Mouse (Mus musculus): ENCODE data around the gene H2-DMa. TPM values are rescaled to one million over a fixed set of nuclear protein-coding genes. Genes with fewer than 3 reads are reported as not detected.
A peak's percentile ranks its signal among the peaks of the same experiment; 100 is the strongest.

H2-DMa gene
- total RNA-seq, 2 experiments from 2014 or later = 11.4 to 12.7 TPM

- DNase-seq = no peak
Observed at GRCm38 (mm10) chr17:34155534-34155933, 36.2 kb downstream of the H2-DMa start.

DNA sequence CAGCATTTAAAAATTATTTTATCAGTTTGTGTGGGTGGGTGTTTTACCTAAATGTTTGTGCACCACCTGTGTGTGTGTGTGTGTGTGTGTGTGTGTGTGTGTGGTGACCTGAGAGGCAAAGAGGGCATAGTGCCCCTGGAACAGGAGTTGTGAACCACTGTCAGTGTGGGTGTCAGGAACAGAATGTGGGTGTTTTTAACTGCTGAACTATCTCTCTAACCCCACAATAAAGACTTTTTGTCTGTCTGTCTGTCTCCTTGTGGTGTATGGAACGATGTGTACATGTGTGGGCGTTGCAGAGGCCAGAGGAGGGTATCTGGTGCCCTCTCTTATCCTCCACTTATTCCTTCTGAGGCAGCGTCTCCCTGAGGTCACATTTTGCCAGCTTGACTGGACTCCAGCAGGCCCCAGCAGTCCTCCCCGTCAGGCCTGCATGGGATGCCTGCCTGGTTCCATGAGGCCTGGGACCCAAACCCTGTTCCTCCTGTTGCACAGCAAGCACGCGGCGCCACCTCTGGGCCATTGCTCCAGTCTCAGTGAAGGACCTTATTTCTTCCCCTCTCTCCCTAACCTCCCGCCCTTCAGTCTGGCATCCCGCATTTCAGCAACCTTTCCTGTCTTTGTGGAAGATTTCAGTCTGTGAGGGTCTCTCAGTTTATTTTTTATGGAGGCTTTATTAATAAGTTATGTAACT, 45.0 kb downstream of the H2-DMa start:
- DNase-seq = peak; percentile 28 to 49

DNA sequence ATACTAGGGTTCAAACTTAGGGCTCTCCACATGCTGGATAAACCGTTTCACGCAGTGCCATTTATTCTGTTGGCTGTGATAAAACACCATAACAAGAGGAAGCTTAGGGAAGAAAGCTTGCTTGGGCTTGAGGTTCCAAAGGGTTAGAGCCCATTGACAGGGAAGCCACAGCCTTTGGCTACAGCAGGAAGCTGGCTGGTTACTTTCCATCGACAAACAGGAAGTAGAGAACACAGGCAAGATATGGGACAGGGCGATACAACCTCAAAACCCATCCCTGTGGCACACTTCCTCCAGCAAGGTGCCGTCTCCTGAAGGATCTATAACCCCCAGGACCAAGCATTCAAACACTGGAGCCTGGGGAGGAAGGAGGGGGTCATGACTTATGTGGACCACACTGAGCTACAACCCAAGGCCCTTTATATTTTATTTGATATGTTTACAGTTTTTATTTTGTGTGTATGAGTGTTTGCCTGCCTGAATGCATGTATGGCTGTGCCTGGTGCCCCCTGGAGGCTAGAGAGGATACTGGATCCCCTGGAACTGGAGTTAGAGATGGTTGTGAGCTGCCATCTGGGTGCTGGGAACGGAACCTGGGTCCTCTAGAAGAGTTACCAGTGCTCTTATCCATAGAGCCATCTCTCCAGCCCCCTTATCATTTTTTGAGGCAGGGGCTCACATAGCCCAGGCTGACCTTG, 45.8 kb downstream of the H2-DMa start:
- no peak for DNase-seq

- DNase-seq = peak; percentile 34 to 56
Observed at GRCm38 (mm10) chr17:34169279-34169678, 49.9 kb downstream of the H2-DMa start.

GRCm38 (mm10) chr17:34170487-34170876, 51.1 kb downstream of the H2-DMa start:
- DNase-seq = no peak

GRCm38 (mm10) chr17:34170877-34171498, 51.6 kb downstream of the H2-DMa start:
- peak; percentile 81 to 83 for DNase-seq

DNA sequence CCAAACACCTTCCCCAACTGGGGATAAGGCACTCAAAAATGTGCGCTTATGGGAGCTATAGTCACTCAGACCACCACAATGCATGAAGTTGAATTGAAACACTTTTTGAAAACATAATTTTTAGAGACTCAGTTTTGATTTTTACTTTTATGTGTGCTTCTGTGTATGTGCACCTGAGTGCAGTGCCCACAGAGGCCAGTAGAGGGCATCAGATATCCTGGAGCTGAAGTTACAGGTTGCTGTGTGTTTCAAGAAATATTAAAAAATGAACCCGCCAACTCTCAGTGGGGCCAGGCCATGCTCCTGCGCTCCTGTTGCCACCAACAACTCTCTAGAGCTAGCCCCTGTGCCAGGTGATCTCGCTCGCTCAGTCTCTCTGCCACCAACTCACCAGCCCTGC, 53.2 kb downstream of the H2-DMa start:
- DNase-seq = no peak

- DNase-seq = no peak
Observed at GRCm38 (mm10) chr17:34174075-34174474, 54.7 kb downstream of the H2-DMa start.

DNA sequence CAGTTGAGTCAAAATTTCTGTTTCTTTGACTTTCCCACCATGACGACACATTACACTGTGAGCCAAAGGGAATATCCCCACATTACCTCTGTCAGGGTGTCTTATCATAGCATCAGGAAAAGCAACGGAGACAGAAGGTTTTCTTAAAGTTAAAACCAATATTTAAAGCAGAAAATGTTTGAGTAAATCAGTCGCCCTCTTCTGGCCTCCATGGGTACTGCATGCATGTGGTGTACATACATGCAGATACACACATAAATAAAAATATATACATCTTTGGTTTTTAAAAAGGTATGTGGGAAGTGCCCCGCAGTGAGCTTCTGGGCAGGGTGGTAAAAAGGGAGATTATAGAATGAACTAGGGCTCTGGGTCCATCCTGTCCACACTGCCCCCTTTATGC, 57.8 kb downstream of the H2-DMa start:
- no peak for DNase-seq

GRCm38 (mm10) chr17:34179019-34179418, 59.7 kb downstream of the H2-DMa start:
- DNase-seq = no peak

- DNase-seq = no peak
Observed at GRCm38 (mm10) chr17:34179913-34180859, 60.8 kb downstream of the H2-DMa start.

DNA sequence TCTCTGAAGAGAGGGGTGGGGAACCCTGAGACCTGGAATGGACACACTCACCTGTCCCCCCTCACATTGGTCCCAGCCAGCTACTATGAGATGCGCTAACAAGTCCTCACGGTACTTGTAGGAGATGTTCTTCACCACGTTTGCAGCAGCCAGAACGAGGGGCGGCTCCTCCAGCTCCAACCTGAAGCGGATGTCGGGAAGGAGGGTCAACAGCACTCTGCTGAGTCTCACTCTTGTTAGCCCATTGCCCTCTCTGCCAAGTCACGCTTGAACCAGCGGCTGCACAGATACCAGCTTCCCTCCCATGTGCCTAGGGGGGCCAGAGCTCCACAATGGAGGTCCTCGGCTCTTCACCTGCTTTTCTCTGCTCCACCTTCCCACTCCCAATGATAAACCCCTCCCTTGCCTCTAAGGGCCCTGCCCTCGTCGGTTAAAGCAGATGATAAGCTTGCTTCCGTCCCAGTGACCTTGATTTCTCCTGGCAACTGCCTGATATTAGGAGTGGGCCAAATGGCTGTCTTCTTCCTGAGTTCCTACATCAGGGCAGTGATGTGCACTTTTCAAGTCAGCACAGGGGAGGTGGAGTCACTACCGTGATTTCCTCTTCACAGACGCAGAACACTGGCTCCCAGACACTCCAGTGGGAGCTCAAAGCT, 64.4 kb downstream of the H2-DMa start:
- DNase-seq = no peak

- DNase-seq = no peak
Observed at GRCm38 (mm10) chr17:34185526-34185925, 66.2 kb downstream of the H2-DMa start.

DNA sequence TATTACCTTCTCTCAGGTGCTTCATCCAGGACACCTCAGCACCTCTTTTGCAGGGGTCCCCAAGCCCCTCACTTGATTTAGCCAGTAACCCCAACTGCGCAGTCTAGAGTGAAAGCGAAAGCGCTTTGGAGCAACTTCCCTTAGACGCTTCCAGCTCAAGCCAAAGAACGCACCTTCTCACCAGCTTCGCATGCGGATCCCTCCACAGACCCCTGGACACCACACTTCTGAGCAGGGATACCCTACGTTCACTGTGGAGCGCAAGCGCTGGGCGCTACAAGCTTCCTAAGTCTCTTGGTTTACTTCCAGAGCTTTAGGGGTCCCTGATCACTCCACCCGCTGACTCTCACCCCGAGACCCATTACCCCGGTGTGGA, 67.5 kb downstream of the H2-DMa start:
- no peak for DNase-seq

- peak; percentile 100 for DNase-seq
Observed at GRCm38 (mm10) chr17:34187261-34187916, 68.0 kb downstream of the H2-DMa start, which contains the start of the genes Tap1 and Psmb9. Tap1 (plus strand) TSS chr17:34187553. Psmb9 (minus strand) TSS chr17:34187764.

DNA sequence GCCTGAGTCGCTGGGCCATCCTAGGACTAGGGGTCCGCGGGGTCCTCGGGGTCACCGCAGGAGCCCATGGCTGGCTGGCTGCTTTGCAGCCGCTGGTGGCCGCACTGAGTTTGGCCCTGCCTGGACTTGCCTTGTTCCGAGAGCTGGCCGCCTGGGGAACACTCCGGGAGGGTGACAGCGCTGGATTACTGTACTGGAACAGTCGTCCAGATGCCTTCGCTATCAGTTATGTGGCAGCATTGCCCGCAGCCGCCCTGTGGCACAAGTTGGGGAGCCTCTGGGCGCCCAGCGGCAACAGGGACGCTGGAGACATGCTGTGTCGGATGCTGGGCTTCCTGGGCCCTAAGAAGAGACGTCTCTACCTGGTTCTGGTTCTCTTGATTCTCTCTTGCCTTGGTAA, 68.7 kb downstream of the H2-DMa start:
- peak; percentile 62 to 64 for DNase-seq

Other genes with a start within 250 kb of the H2-DMa start
- not detected for gene Gm7029, start 245.7 kb upstream of the H2-DMa start, total RNA-seq (2021)
- gene Kifc1, start 228.9 kb upstream of the H2-DMa start, total RNA-seq (2021) = 1 to 10 TPM; 3.3 to 4.4 TPM
- not detected for gene Platr17, start 214.4 kb upstream of the H2-DMa start, total RNA-seq (2021)
- gene Daxx, start 210.1 kb upstream of the H2-DMa start, total RNA-seq (2021) = 10 to 100 TPM; 29.2 to 30.2 TPM
- gene Tapbp, start 203.6 kb upstream of the H2-DMa start, total RNA-seq (2021) = 100 to 1,000 TPM; 178 to 181 TPM
- gene Zbtb22, start 203.6 kb upstream of the H2-DMa start, total RNA-seq (2021) = 10 to 100 TPM; 26.5 to 36.1 TPM
- 10 to 100 TPM; 37.0 to 45.9 TPM for gene Rgl2, start 190.0 kb upstream of the H2-DMa start, total RNA-seq (2021)
- gene Pfdn6, start 179.2 kb upstream of the H2-DMa start, total RNA-seq (2021) = 10 to 100 TPM; 89.2 to 90.6 TPM
- 10 to 100 TPM; 34.4 to 34.9 TPM for gene Wdr46, start 178.9 kb upstream of the H2-DMa start, total RNA-seq (2021)
- 1 to 10 TPM; 4.0 to 6.6 TPM for gene B3galt4, start 168.1 kb upstream of the H2-DMa start, total RNA-seq (2021)
- gene Vps52, start 163.7 kb upstream of the H2-DMa start, total RNA-seq (2021) = 10 to 100 TPM; 53.4 to 59.9 TPM
- gene Rps18, start 163.5 kb upstream of the H2-DMa start, total RNA-seq (2021) = 100 to 1,000 TPM; 791 to 792 TPM
- gene H2-K1, start 119.2 kb upstream of the H2-DMa start, total RNA-seq (2021) = 100 to 1,000 TPM; 459 to 574 TPM
- 10 to 100 TPM; 43.8 to 48.3 TPM for gene Ring1, start 94.9 kb upstream of the H2-DMa start, total RNA-seq (2021)
- gene H2-Ke6, start 91.5 kb upstream of the H2-DMa start, total RNA-seq (2021) = 100 to 1,000 TPM; 243 to 247 TPM
- gene Slc39a7, start 87.9 kb upstream of the H2-DMa start, total RNA-seq (2021) = 100 to 1,000 TPM; 165 to 198 TPM
- 10 to 100 TPM; 53.5 to 55.7 TPM for gene Rxrb, start 87.7 kb upstream of the H2-DMa start, total RNA-seq (2021)
- gene Col11a2, start 80.1 kb upstream of the H2-DMa start, total RNA-seq (2021) = 1 to 10 TPM; 1.2 to 2.2 TPM
- gene H2-Oa, start 27.2 kb upstream of the H2-DMa start, total RNA-seq (2021) = not detected
- gene Brd2, start 3.1 kb downstream of the H2-DMa start, total RNA-seq (2021) = 100 to 1,000 TPM; 213 to 224 TPM
- gene H2-DMb2, start 23.8 kb downstream of the H2-DMa start, total RNA-seq (2021) = 1 to 10 TPM in 1 of 2 experiments, under 1 TPM in 1; 0.72 to 2.2 TPM
- 1 to 10 TPM; 3.5 to 6.0 TPM for gene H2-DMb1, start 33.5 kb downstream of the H2-DMa start, total RNA-seq (2021)
- 10 to 100 TPM; 12.5 to 23.0 TPM for gene Tap1, start 68.0 kb downstream of the H2-DMa start, total RNA-seq (2021)
- gene Psmb9, start 68.2 kb downstream of the H2-DMa start, total RNA-seq (2021) = 10 to 100 TPM; 11.2 to 18.8 TPM
- gene Psmb8, start 78.2 kb downstream of the H2-DMa start, total RNA-seq (2021) = 10 to 100 TPM; 31.0 to 34.7 TPM
- 10 to 100 TPM; 47.0 to 54.3 TPM for gene Tap2, start 84.0 kb downstream of the H2-DMa start, total RNA-seq (2021)
- under 1 TPM; 0.33 to 0.73 TPM for gene H2-Ob, start 119.4 kb downstream of the H2-DMa start, total RNA-seq (2021)
- 10 to 100 TPM; 36.3 to 70.4 TPM for gene H2-Ab1, start 138.1 kb downstream of the H2-DMa start, total RNA-seq (2021)
- 10 to 100 TPM; 56.2 to 89.4 TPM for gene H2-Aa, start 168.3 kb downstream of the H2-DMa start, total RNA-seq (2021)
- gene H2-Eb1, start 186.3 kb downstream of the H2-DMa start, total RNA-seq (2021) = 10 to 100 TPM; 52.3 to 94.3 TPM
- not detected for gene H2-Eb2, start 206.1 kb downstream of the H2-DMa start, total RNA-seq (2021)
- under 1 TPM; 0.23 to 0.30 TPM for gene Btnl2, start 235.3 kb downstream of the H2-DMa start, total RNA-seq (2021)

Data from adrenal gland, postnatal 36 days (tissue).